In the genomic region with DNA sequence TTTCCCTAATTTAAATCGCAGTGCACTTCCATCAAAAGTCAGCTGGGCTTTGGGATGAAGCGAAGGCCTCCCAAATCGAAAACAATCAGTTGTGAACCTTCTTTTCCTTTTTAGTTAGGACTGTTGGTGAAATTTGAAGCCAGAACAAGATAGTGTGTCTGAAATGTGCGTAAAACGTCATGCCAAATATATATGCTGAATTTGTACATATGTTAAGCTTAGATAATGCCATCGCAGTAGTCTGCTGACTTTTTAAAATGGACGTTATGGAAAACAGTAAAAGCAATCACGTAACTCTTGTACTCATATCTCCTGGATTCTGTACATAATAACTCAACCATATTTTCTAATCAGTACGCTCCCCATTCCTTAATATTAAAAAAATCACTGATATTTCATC, we compare ENCODE assay signal across 8 mouse cellular contexts. TPM values are rescaled to one million over a fixed set of nuclear protein-coding genes. Genes with fewer than 3 reads are reported as not detected.
A peak's percentile ranks its signal among the peaks of the same experiment; 100 is the strongest.
DNase-seq lines count a peak whose midpoint lies in the region; ATAC-seq lines count a peak whose summit lies in the region.

No protein-coding gene starts in this region.

- H3K4me1 ChIP-seq in liver, embryonic 11.5 days (replicated peaks; ENCODE audit: control insufficient read depth, insufficient read depth, low read length), result peaks cover 11% of the 10 kb centered on the region

- WGBS in liver, embryonic 11.5 days, result 20% methylated on average over 9 of the region's 9 CpGs

- peak overlapping the region; percentile 95 for H3K4me3 ChIP-seq in liver, embryonic 11.5 days (ENCODE audit: low read depth, low read length)

- peak overlapping the region; percentile 93 for H3K27ac ChIP-seq in liver, embryonic 11.5 days (ENCODE audit: low read depth, low read length)

- DNase-seq in embryo, embryonic 10.5 days (ENCODE audit: low spot score), result peak; percentile 19
- no peak for DNase-seq in embryo, embryonic 11 days
- DNase-seq in 416B (ENCODE audit: low read depth), result peak; percentile 37
- no peak for DNase-seq in liver, embryonic 11.5 days (ENCODE audit: low spot score)
- no peak for DNase-seq in retina, embryonic 14.5 days (ENCODE audit: low spot score)
- DNase-seq in cerebellum, adult 9-11 months, result no peak
- DNase-seq in ovary, postnatal 36 days (ENCODE audit: low spot score), result no peak

- H3K9me3 ChIP-seq in liver, embryonic 11.5 days (ENCODE audit: control insufficient read depth, low read length), result no peaks in the 10 kb centered on the region

- peaks cover 4% of the 10 kb centered on the region; the same call in 1 of the 2 replicates for H3K36me3 ChIP-seq in liver, embryonic 11.5 days (ENCODE audit: control insufficient read depth, insufficient read depth, low read length)

- peak overlapping the region; percentile 85 for H3K4me2 ChIP-seq in liver, embryonic 11.5 days

- H3K27me3 ChIP-seq in liver, embryonic 11.5 days (replicated peaks; ENCODE audit: control insufficient read depth, insufficient read depth, low read length), result no peaks in the 10 kb centered on the region

- ATAC-seq in erythroblast, adult 5-6 weeks (replicated peaks; ENCODE audit: low FRiP score, poor library complexity, severe bottlenecking), result peak; percentile 64
- no peak for ATAC-seq in liver, embryonic 11.5 days (replicated peaks; ENCODE audit: low FRiP score)

- peak overlapping the region; percentile 94 for H3K9ac ChIP-seq in liver, embryonic 11.5 days (ENCODE audit: low read depth, low read length)

RNA-seq across cellular contexts. Expression of a gene that starts 1.2 kb away (rescaled TPM):
- 144 and 152 TPM in 2 replicates for total RNA-seq in erythroblast, adult 5-6 weeks (2015; ENCODE audit: low replicate concordance)
- 291 and 438 TPM in 2 replicates for total RNA-seq in erythroblast, adult 5-6 weeks (2017; ENCODE audit: low replicate concordance)
- 38.8 and 41.4 TPM in 2 replicates for polyA plus RNA-seq in liver, embryonic 11.5 days (2014; fragmentation: Nextera tagmentation; extraction: Ambion mirVana)

Comparison
In these comparisons a context has a peak if more than half of its experiments do, and no peak if none do; other contexts are left out.
1. DNase-seq: peak in embryo, embryonic 10.5 days (single experiment) and 416B (single experiment); none in embryo, embryonic 11 days (single experiment), liver, embryonic 11.5 days (single experiment), retina, embryonic 14.5 days (single experiment), cerebellum, adult 9-11 months (single experiment) and ovary, postnatal 36 days (single experiment).